Mouse (Mus musculus): Measurements from ENCODE around the gene Copg1. TPM values are rescaled to one million over a fixed set of nuclear protein-coding genes. Genes with fewer than 3 reads are reported as not detected.

The Copg1 gene
- total RNA-seq (2022): 100 to 1,000 TPM; 109 to 141 (median 130) TPM

DNA sequence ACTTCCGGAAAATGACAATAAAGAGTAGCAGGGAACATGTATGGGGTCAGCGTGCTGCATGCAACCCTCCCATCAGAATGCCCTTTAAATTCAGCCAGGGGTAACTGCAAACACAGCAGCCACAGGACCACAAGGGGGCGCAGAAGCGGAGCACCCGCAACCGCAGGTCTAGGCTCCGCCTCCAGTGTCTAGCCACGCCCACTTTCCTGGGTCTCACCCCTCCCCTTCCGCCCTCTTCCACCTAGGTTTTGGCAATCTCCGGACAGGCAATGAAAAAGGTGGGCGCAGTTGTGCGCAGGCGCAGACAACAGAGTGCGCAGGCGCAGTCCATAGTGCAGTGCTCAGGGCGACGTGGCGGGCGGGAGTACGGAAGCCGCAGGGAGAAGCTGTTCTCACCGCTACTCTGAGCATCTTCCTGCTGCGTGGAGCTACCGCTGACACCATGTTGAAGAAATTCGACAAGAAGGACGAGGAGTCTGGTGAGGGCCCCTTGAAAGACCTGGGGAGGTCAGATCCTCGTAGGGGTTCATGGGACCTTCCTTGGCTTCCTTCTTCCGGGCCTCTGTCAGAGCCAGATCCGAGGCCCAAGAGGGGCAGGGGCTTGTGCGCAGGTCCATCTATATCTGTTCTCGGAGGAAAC, at the start of gene Copg1:
TSS of gene Copg1 (plus strand) at position 221 of the 640 bp plus-strand sequence.
- DNase-seq: peak; percentile 99

DNA sequence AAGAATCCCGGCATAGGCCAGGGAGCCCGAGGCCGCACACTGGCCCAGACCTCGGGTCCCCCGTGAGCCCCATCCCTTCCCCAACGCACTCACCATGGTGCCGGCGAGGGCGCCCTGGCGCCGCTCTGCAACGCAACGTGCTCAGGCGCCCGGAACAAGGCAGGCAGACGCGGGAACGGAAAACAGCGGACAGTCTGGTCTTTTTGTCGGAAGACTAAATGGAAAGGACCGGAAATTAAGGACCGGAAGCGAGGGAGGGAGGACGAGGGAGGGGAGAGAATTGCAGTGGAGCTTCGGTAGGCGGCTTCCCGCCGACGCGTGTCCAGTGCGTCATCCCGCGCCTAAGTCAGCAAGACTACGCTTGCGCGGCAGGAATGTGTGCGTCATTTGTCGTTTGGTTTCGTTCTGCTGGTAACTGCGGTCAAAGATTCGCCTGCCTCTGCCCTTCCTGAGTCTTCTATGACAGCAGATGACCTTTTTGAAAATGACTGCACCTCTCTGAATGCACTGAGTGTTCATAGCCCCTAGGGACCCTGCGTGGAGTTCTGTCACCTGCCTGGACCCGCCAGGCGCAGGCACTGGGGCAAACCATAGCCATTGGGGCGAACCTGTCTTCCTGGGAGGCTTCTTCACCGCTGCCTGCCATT, 48.9 kb upstream of the Copg1 start, which contains the start of gene Isy1:
TSS of gene Isy1 (minus strand) at position 248 of the 647 bp plus-strand sequence.
- peak; percentile 97 for DNase-seq

GRCm38 (mm10) chr6:87839797-87840341, 47.7 kb upstream of the Copg1 start:
- DNase-seq: no peak

DNA sequence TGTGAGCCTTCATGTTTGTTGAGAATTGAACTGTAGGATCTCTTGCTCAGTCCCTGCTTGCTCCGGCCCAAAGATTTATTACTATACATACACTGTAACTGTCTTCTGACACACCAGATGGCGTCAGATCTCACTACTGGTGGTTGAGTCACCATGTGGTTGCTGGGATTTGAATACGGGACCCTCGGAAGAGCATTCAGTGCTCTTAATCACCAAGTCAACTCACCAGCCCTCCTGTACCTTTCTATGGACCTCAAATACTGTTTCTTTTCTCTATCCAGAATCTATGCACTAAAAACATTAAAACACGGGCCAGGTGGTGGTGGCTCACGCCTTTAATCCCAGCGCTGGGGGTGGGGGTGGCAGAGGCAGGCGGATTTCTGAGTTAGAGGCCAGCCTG, 46.0 kb upstream of the Copg1 start:
- DNase-seq: no peak

- no peak for DNase-seq
Measured at GRCm38 (mm10) chr6:87842254-87842653, 45.4 kb upstream of the Copg1 start.

DNA sequence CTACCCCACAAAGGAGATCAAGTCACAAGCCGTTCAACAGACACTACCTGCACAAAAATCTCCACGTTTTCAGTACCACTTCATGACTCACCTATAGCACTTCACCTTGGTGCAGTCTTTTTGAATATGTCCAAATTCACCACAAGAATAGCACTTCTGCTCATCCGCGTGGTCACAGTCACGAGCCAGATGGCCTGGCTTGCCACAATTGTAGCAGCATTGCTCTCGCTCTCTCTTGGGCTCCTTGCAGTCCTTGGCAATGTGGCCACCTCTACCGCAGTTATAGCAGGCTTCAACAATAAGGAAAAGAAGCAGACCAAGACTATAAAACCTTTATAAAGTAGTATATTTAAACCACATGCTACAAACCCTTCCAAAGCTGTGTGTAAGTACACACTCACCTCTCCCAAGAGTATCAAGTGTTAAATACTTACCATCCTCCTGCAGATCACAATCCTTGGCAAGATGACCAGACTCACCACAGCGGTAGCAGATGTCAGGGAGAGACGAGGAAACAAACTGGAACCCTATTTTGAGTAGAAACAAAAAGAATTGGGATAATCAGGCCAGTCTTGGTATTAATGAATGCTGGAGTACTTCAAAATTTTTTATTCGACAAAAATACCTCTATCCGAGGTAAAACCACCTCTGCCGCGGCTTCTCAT, 42.5 kb upstream of the Copg1 start:
- no peak for DNase-seq

- DNase-seq: no peak
Measured at GRCm38 (mm10) chr6:87846813-87847212, 40.8 kb upstream of the Copg1 start.

- DNase-seq: no peak
Measured at GRCm38 (mm10) chr6:87849780-87850154, 37.8 kb upstream of the Copg1 start.

DNA sequence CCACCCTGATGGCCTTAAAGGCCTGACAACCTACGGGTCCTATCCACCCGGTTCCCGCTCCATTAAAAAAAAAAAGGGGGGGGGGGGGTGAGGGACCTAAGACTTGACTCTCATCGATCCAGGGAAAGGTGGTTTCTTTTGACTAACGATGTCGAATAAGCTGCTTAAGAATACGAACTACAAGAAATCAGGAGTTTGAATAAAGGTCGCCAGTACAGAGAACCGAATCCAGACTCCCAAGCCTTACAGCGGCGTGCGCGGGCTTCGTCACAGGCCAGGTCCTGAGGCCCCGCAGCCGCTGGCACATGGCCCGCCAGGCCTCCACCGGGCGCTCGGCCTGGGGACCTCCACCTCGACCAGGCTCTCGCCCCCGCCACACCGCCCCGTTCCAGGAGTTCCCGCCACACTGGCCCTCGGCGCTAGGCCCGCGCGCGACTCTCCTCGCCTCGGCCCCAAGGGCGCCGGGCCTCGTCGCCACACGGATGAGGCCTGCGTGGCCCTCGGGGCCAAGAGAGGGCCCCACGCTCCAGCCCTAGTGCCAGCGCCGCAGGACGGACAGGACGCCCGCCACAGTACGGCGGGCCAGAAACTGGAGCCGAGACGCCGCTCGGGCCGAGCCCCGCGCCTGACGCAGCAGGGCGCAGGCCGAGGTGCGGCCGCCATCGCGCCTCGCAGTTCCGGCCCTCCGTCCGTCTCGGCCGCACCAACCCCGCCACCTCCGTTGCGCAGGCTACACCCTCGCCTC, 37.3 kb upstream of the Copg1 start:
- no peak for DNase-seq

DNA sequence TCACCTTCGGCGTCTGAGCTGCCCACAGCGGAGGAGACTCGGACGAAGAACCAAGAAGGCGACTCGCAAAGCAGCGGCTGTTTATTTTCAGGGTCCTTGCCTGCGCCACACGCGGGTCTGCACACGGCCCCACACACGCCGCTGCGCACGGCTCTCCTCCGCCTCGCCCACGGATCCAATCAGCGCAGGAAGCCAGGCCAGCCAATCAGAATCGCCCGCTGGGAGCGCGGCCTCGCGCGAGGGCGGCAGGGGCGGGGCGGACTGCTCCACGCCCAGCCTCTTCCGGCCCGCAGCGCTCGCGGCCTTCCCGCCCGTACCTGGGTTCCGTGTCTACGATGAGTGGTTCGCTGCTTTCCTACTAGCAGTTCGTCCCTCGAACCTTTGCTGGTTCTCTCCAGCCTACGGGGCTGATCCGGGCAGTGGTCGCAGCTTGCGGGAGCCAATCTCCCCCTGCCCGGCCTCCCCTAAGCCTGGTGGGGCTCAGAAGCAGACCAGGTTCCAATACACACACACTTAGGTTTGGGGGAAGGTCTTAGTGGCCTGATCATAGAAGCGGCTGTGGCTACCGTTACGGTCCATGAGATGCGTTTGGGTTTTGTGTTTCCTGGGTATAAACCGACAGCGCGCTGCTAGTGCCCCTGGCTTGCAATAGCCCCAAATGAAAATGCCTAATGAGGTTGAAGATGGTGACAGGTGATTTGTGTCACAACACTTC, 36.6 kb upstream of the Copg1 start, which contains the start of gene Cnbp:
TSS of gene Cnbp (minus strand) at position 207 of the 715 bp plus-strand sequence.
- peak; percentile 94 for DNase-seq

GRCm38 (mm10) chr6:87851871-87852270, 35.7 kb upstream of the Copg1 start:
- no peak for DNase-seq

DNA sequence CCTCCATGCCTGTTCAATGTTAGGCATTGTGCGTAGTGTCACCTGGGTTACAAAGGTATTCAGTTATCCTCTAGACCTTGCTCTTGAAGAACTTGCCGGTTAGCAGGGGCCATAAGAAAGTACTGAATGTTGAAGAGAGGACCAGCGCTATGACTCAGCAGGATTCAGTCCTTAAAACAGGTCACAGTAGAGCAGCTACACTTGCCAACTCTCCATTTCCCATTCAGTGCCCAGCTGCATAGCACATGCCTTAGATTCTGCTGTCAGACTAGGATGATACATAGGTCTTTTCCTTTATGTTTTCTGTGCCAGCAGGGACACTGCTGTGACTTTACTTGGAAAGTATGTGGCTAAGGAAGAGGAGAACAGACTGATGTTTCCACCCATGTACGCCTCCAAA, 34.2 kb upstream of the Copg1 start:
- DNase-seq: no peak

GRCm38 (mm10) chr6:87857071-87857470, 30.5 kb upstream of the Copg1 start:
- DNase-seq: no peak

DNA sequence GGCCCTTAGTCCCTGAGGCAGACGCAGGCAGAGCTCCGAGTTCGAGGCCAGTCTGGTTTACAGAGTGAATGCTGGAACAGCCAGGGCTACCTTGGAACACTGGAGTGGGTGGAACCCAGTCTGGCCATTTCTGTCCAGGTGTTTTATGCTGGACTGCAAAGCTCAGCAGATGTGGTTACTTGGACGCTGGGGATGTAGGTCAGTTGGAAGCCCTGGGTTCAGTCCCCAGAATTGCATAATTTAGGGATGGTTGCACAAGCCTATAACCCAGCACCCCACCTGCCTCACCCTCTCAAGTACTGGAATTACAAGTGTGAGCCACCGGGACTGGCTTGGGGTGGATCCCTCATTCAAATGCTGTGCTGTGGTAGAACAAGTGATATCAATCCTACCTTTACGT, 21.4 kb upstream of the Copg1 start:
- DNase-seq: no peak

DNA sequence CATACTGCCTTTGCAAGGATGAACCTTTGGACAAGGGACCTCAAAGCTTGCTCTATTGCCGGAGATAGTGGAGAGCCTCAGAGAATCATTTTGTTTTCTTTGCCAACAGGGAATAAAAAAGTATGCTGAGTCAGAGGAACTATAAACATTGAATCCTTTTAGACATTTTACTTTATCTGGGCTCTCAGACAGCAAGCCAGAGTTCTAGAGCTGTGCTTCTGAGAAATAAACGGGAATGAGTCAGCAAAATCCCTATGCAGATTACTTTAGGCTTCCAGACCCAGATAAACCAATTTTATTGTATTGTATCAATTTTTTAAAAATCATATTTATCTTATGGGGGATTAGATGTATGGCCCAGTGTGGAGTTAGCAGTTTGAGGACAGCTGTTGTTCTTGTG, 20.4 kb upstream of the Copg1 start:
- no peak for DNase-seq

DNA sequence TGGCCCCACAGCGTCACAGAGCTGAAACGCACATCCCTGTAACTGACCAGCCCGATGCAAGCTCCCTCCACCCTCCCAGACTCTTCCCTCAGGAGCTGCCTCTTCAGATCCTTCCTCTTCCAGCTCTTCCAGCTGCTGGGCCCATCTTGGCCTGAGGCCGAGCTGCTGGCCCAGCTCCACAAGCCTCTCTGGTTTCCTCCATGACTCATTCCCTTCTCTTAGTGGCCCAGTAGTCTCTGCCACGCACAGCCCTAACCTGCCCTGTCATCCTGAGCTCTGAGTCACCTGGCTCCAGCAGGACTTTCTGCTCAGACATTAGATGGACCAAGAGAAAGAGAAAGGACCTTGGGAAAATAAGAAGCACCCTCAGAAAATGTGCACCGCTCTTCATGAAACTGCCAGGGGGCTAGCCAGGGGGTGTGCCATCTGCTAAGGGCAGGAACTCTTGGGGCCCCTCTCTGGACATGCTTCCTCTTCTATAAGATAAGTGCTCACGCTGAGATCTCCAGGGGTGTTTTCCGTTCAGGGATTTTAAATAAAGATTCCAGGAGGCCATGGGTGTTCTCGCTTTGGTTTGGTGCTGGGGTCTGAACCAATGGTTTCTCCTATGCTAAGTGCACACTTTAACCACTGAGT, 18.6 kb upstream of the Copg1 start:
- DNase-seq: peak; percentile 91

DNA sequence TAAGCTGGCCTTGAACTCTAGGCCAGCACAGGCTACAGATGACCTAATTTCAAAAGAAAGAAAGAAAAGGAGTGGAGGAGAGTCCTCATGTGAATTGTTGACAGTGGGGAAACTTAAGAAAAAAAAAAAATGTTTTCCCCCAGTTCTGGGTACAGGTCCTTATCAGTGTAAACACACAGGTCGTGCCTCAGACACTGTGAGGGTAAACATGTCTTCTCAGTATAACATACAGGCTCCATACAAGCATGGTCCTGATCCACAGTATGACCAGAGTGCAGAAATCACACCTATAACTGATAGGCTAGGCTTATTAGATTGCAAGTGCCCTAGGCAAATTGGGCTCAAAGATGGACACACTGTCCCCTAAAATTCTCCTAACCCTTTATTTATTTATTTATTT, 17.2 kb upstream of the Copg1 start:
- DNase-seq: no peak

DNA sequence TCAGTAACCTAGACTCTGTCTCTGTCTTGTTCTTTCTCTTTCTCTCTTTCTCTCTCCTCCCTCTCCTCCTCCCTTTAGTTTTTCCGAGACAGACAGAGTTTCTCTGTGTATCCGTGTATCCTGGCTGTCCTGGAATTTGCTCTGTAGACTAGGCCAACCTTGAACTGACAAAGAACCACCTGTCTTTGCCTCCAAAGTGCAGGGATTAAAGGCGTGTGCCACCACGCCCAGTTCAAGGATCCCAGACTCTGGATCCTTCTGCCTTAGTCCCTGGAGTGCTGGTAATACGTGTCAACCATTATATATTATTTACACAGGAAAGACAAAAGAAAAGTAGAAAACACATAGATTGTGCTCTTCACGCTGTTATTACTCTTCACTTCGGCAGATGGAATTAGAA, 16.4 kb upstream of the Copg1 start:
- DNase-seq: no peak

- DNase-seq: no peak
Measured at GRCm38 (mm10) chr6:87873104-87873503, 14.5 kb upstream of the Copg1 start.

GRCm38 (mm10) chr6:87873963-87874362, 13.7 kb upstream of the Copg1 start:
- DNase-seq: no peak

DNA sequence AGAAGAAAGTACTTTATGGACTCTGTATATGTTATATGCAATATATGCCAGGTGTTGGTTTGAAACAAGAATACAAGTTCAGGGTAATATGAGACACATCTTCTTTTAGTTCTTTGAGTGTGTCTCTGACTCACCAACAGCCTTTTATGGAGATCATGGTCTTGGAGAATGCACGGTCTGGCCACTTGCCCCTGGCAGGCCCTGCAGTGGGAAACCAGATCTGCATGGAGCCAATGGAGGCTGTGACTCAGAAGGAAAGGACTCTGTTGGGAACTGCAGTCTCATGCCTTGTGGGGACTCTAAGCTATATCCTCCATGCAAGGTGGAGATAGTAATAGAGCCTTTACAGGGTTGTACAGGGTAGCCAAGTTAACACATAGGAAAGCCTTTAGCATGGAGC, 12.5 kb upstream of the Copg1 start:
- DNase-seq: peak; percentile 39

GRCm38 (mm10) chr6:87875562-87875961, 12.1 kb upstream of the Copg1 start:
- no peak for DNase-seq
